In genomic region chr7:84590622-84591021, GRCm38 (mm10) we compare ENCODE assay signal across 25 mouse cellular contexts. TPM values are rescaled to one million over a fixed set of nuclear protein-coding genes. Genes with fewer than 3 reads are reported as not detected.
"Had no signal": no experiment of that assay in that cellular context is flagged by ENCODE, and none has a peak within 500 bp of the region (broad histone marks: within the 10 kb centered on the region; RNA-seq: fewer than 3 reads in every experiment).

No protein-coding gene starts in this region.

- H3K36me3 ChIP-seq: embryonic facial prominence, embryonic 10.5 days; embryonic facial prominence, embryonic 12.5 days; embryonic facial prominence, embryonic 13.5 days; embryonic facial prominence, embryonic 15.5 days; forebrain, embryonic 10.5 days; forebrain, embryonic 12.5 days; forebrain, embryonic 15.5 days; heart, embryonic 10.5 days had no signal

- H3K27ac ChIP-seq: embryonic facial prominence, embryonic 10.5 days; embryonic facial prominence, embryonic 12.5 days; embryonic facial prominence, embryonic 13.5 days; embryonic facial prominence, embryonic 15.5 days; forebrain, embryonic 10.5 days; forebrain, embryonic 12.5 days; forebrain, embryonic 13.5 days; forebrain, embryonic 15.5 days; gastrocnemius, adult 2 months; heart, adult 2 months; heart, embryonic 10.5 days had no signal

- H3K27me3 ChIP-seq: embryonic facial prominence, embryonic 12.5 days; embryonic facial prominence, embryonic 13.5 days; embryonic facial prominence, embryonic 15.5 days; forebrain, embryonic 12.5 days; forebrain, embryonic 13.5 days; forebrain, embryonic 15.5 days had no signal

- H3K4me1 ChIP-seq: embryonic facial prominence, embryonic 12.5 days; embryonic facial prominence, embryonic 13.5 days; embryonic facial prominence, embryonic 15.5 days; forebrain, embryonic 10.5 days; forebrain, embryonic 12.5 days; forebrain, embryonic 15.5 days had no signal

- H3K4me2 ChIP-seq: embryonic facial prominence, embryonic 12.5 days; embryonic facial prominence, embryonic 13.5 days; embryonic facial prominence, embryonic 15.5 days; forebrain, embryonic 12.5 days; forebrain, embryonic 13.5 days; forebrain, embryonic 15.5 days had no signal

- H3K4me3 ChIP-seq: embryonic facial prominence, embryonic 10.5 days; embryonic facial prominence, embryonic 12.5 days; embryonic facial prominence, embryonic 13.5 days; embryonic facial prominence, embryonic 15.5 days; erythroblast, embryonic 14.5 days; forebrain, embryonic 10.5 days; forebrain, embryonic 12.5 days; forebrain, embryonic 13.5 days; forebrain, embryonic 15.5 days; gastrocnemius, adult 2 months; heart, adult 2 months; heart, embryonic 10.5 days had no signal

- H3K9me3 ChIP-seq: embryonic facial prominence, embryonic 10.5 days; embryonic facial prominence, embryonic 12.5 days; embryonic facial prominence, embryonic 13.5 days; embryonic facial prominence, embryonic 15.5 days; forebrain, embryonic 10.5 days; forebrain, embryonic 12.5 days; forebrain, embryonic 13.5 days; forebrain, embryonic 15.5 days; heart, embryonic 10.5 days had no signal

- H3K9ac ChIP-seq: embryonic facial prominence, embryonic 12.5 days; embryonic facial prominence, embryonic 13.5 days; embryonic facial prominence, embryonic 15.5 days; forebrain, embryonic 12.5 days; forebrain, embryonic 13.5 days; forebrain, embryonic 15.5 days; forebrain, postnatal 0 days had no signal

- DNase-seq: cerebellum, adult 9-10 months; cerebellum, adult 9-11 months; cerebellum, postnatal 10 days; cerebellum, postnatal 14 days; cerebellum, postnatal 25 days; cerebellum, postnatal 36 days; embryo, embryonic 11 days; forebrain, postnatal 0 days; gastrocnemius, adult 2 months; gastrocnemius, postnatal 10 days; gastrocnemius, postnatal 25 days; gastrocnemius, postnatal 36 days; heart, adult 18-20 months; heart, adult 2 months had no signal

RNA-seq across cellular contexts. Expression of gene Fah, which starts 15.9 kb away (rescaled TPM):
- total RNA-seq: granulocyte monocyte progenitor cell, adult 5-6 weeks had no signal
